Mouse (Mus musculus): ENCODE data around the gene Arhgap31. TPM values are rescaled to one million over a fixed set of nuclear protein-coding genes. Genes with fewer than 3 reads are reported as not detected.

Arhgap31 gene
- total RNA-seq (2021), result 10 to 100 TPM; 18.0 to 18.7 TPM

DNA sequence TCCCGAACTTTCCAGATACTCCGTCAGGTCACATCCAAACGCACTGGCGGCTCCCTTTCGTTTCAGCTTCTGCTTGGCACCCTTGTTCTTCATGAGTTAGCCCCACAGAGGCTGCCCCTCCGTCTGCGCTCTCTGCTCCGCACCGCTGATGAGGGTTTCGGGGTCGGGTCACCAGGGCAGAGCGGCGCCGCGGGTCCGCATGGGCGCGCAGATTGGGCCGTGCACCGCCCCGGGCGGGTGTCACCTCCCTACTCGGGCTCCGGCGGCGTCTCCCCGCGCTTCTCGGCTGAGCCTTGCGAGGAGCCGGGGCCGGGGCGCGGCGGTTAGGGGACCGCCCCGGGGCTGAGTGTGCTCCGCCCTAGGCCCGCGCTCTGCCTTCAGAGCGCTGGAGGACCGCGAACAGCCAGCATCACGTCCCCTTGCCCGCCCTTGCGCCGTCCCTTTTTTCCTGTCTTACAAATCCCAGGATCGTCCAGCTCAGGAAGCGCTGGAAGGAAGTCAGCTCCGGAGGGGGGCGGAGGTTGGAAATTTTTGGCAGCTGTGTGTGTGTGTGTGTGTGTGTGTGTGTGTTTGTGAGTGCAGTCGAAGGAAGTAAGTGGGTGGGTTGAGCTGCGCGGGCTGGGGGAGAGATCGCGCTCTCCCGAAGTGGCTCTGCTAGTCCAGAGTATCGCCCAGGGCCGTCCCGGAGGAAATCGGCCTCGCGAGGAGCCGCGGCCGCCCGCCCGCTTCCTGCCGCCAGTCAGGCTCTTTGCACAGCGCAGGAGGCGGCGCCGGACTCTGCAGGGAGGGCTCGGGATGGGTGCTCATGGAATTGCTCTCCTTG lies at the start of gene Arhgap31:
Gene Arhgap31 (minus strand): TSS at position 694 of the 823 bp plus-strand sequence.
- intact Hi-C loops (cut with DNase I), result no loop called here
- DNase-seq, result peak; percentile 63

GRCm38 (mm10) chr16:38762401-38762800 lies 49.3 kb upstream of the Arhgap31 start:
- intact Hi-C loops (cut with DNase I), result no loop called here
- no peak for DNase-seq

- intact Hi-C loops (cut with DNase I), result no loop called here
- DNase-seq, result no peak
These were observed 48.9 kb upstream of the Arhgap31 start for GRCm38 (mm10) chr16:38761972-38762371.

DNA sequence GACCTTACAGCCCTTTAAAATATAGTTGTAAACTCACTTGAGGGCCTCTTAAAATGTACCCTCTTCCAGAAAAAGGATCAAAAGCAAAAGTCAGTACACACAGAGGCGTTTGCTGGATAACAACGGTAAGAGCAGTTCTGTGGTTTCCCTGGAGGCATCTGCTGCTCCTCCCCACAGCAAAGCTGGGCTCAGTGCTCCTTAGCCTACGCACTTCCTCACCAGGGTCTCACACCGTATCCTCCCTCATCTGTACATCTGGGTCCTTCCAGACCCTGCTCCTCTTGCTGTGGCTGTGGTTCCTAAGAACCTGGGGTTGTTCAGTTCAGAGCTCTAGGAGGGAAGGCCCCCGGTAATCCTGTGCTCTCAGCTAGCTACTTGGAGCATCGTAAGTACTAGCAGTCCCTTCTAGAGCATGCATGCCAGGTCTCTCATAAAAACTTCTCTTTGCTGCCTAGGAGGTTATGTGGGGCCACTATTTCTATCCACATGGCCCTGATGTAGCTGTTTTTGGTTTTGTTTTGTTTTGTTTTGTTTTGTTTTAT lies 47.8 kb upstream of the Arhgap31 start:
- no peak for DNase-seq
- intact Hi-C loops (cut with DNase I), result no loop called here

- intact Hi-C loops (cut with DNase I), result no loop called here
- no peak for DNase-seq
These were observed 47.2 kb upstream of the Arhgap31 start for GRCm38 (mm10) chr16:38760239-38760638.

- no peak for DNase-seq
- intact Hi-C loops (cut with DNase I), result no loop called here
These were observed 45.2 kb upstream of the Arhgap31 start for GRCm38 (mm10) chr16:38758104-38758861.

- intact Hi-C loops (cut with DNase I), result no loop called here
- no peak for DNase-seq
These were observed 44.6 kb upstream of the Arhgap31 start for GRCm38 (mm10) chr16:38757626-38758025.

GRCm38 (mm10) chr16:38756572-38756971 lies 43.5 kb upstream of the Arhgap31 start:
- DNase-seq, result no peak
- intact Hi-C loops (cut with DNase I), result no loop called here

- intact Hi-C loops (cut with DNase I), result no loop called here
- peak; percentile 41 for DNase-seq
These were observed 43.1 kb upstream of the Arhgap31 start for GRCm38 (mm10) chr16:38756177-38756503.

GRCm38 (mm10) chr16:38755452-38756176 lies 42.5 kb upstream of the Arhgap31 start:
- intact Hi-C loops (cut with DNase I), result no loop called here
- no peak for DNase-seq

DNA sequence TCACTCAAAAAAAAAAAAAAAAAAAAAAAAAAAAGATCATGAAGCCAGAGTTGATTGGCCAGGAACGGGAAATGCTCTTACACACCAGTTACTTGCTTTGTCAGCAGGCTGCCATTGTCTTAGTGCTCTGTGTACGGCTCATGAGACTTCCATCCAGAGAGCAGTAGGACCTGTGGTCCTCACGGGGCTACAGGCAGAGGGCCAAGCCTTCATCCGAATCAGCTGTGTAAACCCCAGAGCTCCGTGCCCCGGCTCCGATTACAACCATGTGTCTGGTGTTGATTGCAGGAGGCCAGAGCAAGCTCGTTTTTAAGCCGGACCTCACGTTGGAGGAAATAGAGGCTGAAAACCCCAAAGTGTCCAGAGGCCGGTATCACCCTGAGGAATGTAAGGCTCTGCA lies 40.6 kb upstream of the Arhgap31 start:
- DNase-seq, result peak; percentile 19
- intact Hi-C loops (cut with DNase I), result no loop called here

DNA sequence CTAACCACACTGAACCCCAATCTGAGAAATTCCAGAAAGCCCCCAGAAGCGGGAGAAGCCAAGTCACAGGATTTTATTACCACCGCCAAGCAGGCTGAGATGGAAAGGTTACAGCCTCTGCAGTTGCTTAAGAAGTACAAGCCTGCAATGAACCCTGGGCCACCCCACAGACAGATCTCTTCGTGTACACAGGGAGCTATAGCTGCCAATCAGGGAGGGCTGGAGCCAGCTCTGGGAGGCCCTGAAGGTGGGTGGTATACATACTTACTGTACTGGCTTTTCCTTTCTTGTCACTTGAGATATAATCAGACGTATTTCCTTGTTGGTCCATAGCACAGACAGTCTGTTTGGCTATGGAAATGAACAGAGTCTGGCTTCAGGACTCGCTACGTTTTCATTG lies 37.7 kb upstream of the Arhgap31 start:
- intact Hi-C loops (cut with DNase I), result no loop called here

DNA sequence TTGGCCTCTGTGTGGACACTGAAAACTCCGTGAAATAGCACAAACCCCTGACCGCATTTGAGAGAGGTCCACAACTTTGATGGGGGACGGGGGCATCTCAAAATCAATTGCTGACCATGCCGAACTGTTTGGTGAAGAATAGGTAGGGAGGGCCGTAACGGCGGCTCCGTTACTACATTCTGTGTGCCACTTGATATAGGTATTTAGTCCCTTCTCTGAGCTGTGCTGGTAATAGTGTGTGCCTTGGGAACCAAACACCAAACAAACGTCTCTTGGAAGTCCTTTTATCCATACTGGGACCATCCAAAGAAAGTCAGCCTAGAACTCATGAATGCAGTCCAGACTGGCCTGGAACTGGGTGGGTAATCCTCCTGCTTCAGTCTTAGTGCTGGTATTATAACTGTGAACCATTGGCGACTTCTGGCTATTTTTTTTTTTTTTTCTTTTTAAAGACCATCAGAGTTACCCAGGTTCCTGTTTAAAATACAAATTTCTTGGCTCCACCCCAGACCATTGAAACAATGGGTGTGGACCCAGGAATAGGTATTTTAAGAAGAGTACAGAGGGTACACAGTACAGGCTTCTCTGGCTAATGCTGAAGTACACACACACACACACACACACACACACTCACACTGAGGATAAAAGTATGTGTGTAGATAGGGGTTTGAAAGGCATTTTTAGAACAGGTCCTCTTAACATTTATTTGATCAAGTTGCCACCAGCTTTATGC lies 31.0 kb upstream of the Arhgap31 start:
- intact Hi-C loops (cut with DNase I), result no loop called here
- DNase-seq, result no peak

More for the DNA sequence above, 37.7 kb upstream of the Arhgap31 start:
- DNase-seq, result no peak

- no peak for DNase-seq
- intact Hi-C loops (cut with DNase I), result no loop called here
These were observed 29.6 kb upstream of the Arhgap31 start for GRCm38 (mm10) chr16:38742659-38743131.

DNA sequence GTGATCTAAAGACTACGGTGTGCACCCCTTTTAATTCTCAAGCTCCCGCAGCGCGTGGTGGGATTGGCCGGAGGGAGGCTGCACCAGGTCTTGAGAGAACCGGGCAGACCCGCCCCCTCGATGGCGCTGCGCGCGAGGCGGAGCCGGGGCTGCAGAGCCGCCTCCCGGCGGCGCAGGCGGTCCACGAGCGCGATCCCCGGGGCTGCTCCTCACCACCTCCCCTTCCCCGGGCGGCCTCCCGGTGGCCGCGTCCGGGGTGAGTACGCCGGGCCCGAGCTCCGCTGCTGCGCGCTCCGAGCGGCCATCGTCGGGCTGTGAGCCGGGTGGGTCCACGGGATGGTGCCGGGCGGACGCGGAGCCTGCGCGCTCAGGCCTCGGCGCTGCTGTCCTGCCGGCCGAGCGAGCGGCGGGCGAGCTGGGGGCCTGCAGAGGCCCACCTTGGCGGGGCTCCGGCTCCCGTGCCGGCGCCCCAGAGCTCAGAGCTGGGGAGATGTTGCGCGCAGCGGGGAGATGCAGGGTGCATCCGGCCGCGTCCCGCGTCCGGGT lies 29.1 kb upstream of the Arhgap31 start, which contains the start of gene B4galt4:
Gene B4galt4 (plus strand): TSS at position 152 of the 546 bp plus-strand sequence.
- DNase-seq, result peak; percentile 68
- intact Hi-C loops (cut with DNase I), result no loop called here

- DNase-seq, result no peak
- intact Hi-C loops (cut with DNase I), result no loop called here
These were observed 28.3 kb upstream of the Arhgap31 start for GRCm38 (mm10) chr16:38741204-38741903.

GRCm38 (mm10) chr16:38730921-38731320 lies 17.8 kb upstream of the Arhgap31 start:
- DNase-seq, result no peak
- intact Hi-C loops (cut with DNase I), result loop anchor here (10.0 kb wide), 1 partner anchor 74 kb away; the partner anchor contains the start of gene Upk1b

DNA sequence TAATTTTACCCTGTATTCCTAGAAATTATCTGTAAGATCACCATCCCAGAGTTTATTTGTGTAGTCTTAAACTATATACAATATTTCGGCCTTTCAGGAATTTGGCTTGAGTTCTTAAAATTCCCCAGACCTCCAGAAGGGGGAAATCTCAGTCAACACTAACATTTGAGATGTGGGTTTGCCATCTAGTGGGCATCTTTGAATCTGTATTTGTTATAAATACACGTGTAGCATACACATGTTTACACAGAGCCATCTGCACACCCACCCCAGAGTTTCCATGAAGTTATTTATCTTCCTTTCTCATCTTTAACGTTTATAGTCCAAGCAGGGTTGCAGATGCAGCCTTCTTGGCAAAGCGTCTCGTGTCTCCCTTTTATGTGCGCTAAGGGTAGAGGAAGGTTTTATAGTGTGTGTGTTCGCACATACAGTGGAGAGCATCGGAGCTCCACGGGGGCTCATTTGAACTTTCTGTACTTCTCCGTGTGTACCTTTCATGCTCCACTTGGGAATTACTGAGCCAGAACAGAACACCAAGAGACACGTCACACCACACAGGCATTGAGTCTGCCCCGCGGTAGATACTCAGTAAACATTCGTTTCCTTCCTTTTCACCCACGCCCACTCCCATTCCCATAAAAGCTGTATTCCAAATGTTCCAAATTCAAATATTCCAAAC lies 16.7 kb upstream of the Arhgap31 start:
- intact Hi-C loops (cut with DNase I), result loop anchor here (10.0 kb wide), 3 partner anchors 75 to 195 kb away; partner anchors contain the start of gene Upk1b
- no peak for DNase-seq
